Mouse (Mus musculus) heart, adult 2 months (tissue): Measurements from ENCODE around the gene Kirrel3.

ENCODE experiments used
- CTCF ChIP-seq: fragments of 200-600 bp; IDR thresholded peaks from 2 replicates; pipeline ENCODE4 v1.8.1; 2022; ENCODE audit warnings: antibody characterized with exemption, mild to moderate bottlenecking, moderate library complexity
- EP300 ChIP-seq: fragments of 200-500 bp; IDR thresholded peaks from 2 replicates; pipeline ENCODE4 v1.6.1; 2011; ENCODE audit warnings: low read depth, low read length, control low read depth; ENCODE audit not compliant: insufficient read depth
- POLR2A ChIP-seq: fragments of 200-500 bp; IDR thresholded peaks from 2 replicates; pipeline ENCODE4 v1.6.1; 2011; ENCODE audit warnings: mild to moderate bottlenecking, low read depth, low read length, control low read depth; ENCODE audit not compliant: insufficient read depth

DNA sequence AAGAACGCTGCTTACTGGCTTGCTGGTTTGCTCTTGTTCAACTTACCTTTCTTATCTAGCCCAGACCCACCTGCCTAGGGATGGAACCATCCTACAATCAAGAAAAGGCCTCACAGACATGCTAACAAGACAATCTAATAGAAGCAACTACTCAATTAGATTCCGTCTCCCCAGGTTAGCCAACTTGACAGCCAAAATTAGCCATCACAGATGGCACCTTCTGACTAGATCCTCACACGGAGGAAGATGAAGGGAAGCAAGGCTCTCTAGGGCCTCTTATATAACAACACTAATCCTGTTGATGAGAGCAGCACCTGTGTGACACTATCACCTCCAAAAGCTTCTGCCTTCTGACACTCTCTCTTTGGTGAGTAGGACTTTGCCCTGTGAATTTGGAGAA, 321.2 kb downstream of the Kirrel3 start:
- TF ChIP-seq CTCF (no peak), POLR2A (no peak), EP300 (no peak)
